Mouse (Mus musculus) 416B (cell line): ENCODE results near the gene Atp6v0c.

Experiments
- DNase-seq: peaks from one replicate; pipeline ENCODE4 v3.0.0; 2011; ENCODE audit warnings: low read depth

The Atp6v0c gene

DNA sequence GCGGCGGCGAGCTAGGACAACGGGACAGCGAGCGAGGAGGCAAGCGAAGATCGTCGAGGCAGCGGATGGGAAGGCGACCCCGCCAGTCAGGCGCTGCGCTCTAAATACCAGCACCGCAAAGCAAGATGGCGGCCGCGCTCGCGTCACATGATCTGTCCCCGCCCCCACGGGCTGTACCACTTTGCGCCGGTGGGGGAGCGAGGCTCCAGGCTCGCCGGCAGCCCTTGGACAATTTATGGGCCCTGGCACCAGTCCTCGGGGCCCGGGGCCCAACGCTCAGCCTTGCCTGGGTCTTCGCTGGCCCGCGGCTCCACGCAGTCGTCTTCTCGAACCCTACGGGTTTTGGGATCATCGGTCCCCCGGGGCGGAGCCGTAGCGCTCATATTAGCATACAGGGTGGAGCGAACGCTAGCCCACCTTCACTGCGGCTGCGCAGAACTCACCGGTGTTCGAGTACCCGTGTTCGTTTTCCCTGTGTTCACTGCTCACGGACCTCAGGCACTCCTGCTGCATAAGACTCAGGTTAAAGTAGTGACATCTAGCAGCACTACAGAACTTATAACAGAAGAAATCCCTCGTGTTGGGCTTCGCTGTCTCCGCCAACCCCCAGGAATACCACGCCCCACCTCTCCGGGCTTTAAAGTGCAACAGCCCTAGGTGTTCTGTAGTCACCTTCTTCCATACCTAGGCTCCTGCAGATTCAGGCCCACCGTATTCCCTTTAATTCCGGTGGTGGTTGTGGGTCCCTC, at the start of gene Atp6v0c:
TSS of gene Atp6v0c (minus strand) at position 386 of the 749 bp plus-strand sequence.
- DNase-seq, result peak; percentile 94

DNA sequence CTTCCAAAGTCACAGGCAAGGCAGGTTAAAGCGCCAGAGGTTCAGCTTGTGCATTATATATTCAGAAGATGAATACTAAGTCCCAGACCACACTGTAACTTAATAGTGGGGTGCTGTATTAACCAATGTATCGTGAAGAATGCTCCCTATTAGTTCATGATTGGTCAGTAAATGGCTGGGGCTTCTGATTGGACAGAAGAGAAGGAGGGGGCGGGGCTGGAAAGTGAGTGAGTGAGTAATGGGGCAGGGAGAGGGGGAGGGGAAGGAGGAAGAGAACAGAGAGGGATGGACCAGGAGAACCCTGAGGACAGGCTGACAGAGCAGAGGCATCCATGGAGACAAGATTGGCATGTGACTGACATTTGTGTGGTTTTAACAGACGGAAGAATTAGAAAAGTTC, 47.3 kb upstream of the Atp6v0c start:
- DNase-seq, result peak; percentile 60

DNA sequence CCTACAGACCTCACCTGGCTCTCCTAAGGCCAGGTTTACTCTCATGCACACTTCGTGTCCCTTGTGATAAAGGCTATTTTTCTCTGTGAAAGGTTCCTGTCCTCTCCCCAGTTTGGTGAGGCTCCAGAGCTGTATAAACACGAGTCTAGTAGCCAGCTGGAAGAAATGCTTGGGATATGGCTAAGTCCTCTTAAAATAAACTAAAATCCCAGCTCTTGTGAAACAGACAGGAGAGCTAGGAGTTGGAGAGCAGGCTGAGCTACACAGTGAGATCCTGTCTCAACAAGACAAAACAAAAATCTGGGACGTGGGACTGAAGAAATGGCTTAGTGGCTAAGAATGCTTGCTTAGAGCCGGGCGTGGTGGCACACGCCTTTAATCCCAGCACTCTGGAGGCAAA, 43.7 kb upstream of the Atp6v0c start:
- no peak for DNase-seq

DNA sequence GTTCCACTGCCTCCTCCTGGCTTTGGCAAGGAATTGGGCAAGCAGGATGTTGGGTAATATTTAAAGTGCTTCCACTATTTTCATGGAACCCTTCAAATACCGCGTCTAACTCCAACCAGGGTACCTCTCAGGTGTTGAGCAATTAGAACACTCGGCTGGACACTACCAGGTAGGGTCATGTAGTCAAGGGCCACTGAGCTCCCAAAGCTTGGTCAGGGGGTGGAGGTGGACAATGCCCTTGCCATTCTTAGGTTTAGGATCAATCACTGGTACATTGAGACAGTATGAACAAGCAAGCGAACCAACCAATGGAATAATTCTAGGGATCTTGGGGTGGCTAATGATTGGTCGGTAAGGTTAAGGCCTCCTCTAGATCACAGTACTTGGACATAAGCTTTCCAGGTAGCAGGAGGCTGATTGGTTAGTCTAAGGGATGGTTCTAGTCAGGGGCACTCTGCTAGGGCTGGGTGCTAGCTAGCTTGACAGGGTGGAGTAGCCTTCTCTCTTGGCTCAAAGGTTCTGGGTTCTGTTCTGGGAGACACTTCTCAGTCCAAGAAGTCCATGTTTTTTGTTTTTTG, 43.0 kb upstream of the Atp6v0c start:
- no peak for DNase-seq

DNA sequence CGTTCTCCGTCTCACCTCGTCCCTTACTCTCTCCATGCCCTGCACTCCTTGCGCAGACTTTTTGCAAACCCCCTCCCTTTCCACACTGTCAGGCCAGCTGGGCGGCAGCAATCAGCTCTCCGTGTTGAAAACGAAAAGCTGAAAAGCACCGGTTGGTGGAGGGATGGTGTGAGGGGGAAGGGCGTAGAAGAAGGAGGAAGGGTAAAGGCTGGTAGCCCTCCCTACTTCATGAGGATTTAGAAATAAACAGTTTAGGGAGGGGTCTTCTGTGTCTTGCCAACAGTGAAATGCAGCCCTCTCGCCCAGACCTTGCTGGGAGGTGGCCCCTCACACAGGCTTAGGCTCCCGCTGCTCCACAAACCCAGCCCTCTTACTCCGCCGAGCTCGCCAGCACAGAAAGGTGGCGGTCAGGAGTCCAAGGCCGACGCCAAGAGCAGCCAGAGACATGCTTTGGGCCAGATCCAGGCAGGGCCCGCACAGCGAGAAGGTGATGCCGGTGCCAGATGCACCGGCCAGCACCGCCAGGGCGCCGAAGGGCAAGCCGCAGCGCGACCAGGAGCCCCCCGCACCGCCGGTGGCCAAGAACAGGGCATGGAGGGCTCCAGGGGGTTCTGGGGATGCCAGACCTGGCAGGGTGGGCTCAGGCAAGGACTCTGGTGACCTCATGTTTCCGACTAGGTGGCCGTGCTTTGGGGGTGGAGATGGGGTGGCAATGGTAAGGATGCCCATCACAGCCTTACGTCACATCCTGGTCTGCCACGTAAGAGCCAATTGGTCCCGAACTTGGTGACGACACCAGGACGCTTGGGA, 42.3 kb upstream of the Atp6v0c start:
- no peak for DNase-seq

DNA sequence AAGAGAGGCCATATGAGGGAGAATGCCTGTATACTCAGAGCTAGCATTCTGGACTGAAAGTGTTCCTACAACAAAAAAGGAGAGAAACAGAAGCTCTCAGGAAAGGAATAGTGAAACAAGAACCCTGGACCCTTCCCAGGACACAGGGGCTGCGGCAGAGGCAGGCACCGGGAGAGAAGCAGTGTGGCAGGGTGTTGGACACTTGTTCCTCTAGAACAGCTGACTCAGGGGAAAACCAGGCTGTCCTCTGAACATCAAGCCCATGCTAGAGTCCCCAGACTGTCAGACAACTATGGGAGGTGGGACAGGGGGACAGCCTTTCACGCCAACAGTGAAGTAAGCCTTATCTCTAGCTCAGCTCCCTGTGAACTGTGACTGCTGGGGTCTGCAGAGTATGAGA, 41.1 kb upstream of the Atp6v0c start:
- DNase-seq, result no peak

DNA sequence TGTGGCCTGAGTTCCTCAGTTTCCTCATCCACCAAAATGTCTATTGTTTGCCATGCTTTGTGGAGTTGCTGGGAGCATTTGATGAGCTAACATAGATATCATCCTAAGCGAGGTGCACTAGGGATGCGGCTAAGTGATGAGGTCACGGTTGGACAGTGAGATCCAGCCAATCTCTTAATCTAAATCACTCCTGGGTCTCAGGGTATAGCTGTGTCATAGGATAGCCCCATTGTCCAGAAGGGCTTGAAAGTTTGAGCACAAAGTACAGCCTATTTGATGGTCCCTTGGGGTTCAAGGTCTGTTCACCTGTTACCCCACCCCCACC, 40.4 kb upstream of the Atp6v0c start:
- no peak for DNase-seq

DNA sequence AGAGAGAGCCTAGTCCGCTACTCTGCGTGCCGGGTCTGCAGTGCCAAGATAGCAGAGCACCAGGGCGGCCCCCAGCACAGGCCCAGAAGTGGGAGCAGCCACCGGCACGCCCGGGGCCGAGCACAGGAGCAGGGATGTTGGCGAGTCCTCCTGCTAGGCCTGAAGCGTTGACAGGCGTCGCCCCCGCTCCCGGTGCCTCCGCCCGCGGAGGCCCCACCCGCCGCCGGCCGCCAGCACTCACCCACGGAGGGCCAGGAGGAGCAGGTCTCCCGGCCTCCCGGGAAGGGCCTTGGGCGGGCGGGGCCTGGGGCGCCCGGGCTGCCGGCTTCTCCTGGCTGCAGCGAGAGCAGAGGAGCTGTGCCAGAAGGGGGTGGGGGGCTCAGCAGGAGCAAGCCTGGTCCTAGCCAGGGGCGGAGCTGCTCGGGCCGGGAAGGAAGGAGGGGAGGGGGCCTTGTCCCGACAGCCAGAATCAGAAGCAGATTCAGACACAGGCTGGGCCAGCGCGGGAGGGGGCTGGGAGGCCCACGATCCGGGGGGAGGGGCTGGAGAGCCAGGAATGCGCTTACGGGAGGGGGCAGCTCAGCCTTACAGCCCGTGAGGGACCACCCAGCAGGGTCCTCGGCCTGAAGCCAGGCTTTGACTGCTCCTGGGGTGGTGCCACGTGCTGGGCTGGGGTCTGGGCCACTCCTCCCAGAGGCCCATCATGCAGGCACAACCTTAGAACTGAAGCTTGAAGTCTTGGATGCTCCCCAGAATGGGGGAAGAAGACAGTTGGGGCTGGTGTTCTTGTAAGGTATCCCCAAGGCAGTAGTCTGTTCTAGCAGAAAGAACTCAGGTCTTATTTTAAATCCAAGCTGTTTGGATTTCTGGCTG, 39.8 kb upstream of the Atp6v0c start, which contains the start of gene Ntn3:
TSS of gene Ntn3 (minus strand) at position 489 of the 873 bp plus-strand sequence.
- no peak for DNase-seq

DNA sequence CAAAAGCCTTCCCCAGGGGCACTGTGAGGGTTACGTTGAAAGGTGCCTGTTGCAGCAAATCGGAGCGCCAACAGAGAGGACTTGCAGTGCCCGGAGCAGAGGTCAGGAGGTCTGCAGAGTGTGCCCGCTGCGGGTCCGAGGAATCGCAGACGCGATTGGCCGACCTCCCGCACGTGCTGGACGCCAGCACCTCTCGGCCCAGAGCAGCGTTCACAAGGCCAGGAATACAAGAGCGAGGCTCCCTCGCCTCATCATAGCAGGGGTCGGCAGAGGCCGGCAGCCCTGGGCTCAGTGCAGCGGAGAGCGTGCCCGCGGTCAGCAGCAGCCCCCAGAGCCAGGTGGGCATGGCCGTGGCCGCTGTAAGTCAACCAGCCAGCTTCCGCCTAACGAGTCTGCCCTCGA, 39.1 kb upstream of the Atp6v0c start:
- no peak for DNase-seq

DNA sequence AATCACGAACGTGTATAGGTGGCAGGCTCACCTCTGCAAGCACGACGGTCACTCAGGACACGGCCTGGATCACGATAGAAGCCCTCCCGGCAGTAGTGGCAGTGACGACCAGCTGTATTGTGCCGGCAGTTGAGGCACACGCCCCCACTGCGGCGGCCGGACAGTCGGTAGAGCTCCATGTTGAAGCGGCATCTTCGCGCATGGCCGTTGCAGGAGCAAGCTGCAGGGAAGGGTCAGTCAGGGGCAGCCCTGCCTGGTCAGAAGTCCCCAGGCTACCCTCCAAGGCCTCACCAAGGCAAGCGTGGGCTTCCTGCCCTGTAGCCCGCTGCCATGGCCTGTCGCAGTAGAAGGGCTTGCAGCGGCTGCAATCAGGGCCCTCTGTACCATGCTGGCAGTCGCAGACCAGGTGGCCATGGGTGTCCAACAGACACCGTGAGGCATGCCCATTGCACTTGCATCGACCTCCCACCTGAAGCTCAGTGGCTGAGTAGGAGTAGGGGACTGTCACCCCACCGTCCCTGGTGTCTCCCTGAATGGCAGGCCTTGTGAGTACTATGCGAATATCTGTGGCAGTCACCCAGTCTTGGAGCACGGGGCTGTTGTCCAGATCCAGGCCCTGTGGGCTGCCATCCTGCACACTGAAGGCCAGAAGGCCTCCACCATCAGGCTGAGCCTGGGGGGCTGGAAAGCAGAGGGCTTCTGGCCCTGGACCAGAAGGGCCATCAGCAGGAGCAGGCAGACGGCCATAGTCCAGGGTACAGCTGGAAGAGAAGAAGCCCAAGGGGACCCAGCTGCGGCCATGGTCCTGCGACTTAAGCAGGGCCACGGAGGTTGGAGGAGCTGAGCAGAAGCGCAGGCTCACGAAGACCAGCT, 38.5 kb upstream of the Atp6v0c start:
- no peak for DNase-seq

DNA sequence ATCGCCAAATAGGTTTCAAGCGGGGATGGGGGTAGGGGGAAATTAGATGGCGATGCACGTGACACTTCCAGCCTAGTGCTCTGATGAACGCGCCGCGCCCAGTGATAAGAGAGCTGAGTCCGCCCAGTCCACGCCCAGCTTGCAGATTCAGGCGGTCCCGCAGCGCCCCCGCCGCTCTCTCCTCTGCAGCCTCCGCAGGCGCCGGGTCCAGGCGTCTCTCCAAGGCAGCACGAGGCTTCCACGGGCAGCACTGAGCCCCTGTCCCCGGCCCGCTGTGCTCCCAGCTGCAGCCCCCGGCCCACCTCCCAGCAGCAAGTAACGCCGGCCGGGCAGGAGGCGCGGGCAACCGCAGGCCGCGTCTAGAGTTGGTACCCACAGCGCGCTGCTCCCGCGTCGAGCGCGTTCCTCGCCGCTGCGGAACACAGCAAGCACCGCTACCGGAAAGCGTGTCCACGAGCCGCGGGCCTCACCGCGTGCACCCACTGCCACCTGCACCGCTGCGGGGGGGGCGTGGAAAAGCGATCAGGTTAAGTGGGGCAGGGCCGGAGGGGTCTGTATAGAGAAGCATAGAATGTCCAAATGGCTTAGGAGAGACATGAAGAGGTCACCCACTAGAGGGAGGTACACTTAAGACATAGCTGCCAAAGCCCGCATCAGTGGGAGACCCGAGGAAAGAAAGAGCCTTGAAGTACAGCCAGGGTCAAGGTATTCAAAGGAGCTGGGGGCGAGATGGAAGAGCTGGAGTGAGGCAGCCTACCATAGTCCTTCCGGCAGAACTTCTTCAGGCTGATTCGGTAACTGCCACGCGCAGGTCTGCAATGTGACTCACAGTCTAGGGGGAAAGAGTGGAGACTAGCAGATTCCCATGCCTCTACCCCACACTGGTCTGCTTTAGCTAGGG, 37.2 kb upstream of the Atp6v0c start:
- no peak for DNase-seq

DNA sequence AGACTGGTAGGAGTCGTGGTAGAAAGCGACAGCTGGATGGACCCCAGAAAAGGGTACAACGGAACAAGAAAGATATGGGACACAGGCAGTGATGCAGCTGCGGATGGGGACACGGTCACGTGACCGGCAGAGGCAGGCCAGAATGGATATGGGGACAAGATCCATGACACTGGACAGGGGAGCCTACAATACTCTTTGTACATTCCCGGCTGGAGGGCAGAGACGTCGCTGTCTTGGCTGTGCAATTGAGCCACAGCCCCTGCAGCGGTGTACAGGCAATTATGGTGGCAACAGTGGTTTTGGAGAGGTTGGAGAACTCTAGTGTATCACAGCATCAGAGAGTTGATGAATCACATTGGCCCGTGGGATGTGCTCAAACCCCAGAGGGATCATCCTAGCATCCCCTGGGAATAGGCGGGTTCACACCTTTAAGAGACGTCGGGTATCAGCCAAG, 36.4 kb upstream of the Atp6v0c start:
- no peak for DNase-seq

DNA sequence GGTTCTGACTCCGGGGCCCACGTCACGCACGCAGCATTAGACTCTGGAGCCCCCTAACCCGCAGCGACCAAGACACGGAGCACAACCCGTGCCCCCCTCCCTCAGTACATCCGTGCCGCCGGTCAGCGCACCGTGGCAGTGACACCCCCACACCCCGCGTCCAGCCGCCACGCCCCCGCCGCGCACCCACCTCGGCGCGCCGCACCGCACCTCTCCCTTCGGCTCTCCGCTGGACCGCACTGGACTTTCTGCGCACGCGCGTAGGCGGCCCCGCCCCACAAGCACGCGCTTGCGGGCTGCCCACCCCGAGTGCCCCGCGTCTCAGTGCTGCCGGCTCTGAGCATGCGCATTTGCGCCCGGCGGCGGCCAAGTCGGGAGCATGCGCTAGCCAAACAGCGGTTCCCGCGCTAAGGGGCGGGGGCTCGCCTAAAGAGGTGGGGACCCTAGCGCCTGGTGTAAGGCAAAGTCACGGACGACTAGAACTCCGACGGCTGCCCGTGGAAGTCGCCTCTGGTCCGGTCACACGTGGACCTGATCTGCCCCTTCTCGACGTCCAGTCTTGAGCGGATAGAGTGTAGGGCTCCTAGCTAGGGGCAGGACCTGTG, 35.9 kb upstream of the Atp6v0c start, which contains the start of gene Tbc1d24:
TSS of gene Tbc1d24 (minus strand) at position 279 of the 605 bp plus-strand sequence.
- peak; percentile 90 for DNase-seq

DNA sequence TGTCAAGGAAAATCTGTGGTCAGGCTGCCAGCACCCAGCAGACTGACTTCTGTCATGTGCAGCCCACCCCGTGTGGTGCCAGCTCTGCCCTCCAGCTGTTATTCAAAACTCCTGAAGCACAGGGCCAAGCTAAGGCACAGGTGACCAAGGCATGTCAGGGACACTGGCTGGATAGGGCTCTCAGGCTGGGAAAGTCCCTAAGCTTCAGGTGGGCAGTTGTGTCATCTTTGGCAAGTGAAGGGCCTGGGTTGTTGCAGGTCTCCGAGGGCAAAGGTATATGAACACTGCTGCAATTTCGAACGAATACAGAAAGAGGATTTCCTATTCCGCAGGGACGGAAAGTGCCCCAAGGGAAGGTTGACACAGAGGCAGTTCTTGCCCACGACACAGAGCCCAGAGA, 35.3 kb upstream of the Atp6v0c start:
- no peak for DNase-seq

DNA sequence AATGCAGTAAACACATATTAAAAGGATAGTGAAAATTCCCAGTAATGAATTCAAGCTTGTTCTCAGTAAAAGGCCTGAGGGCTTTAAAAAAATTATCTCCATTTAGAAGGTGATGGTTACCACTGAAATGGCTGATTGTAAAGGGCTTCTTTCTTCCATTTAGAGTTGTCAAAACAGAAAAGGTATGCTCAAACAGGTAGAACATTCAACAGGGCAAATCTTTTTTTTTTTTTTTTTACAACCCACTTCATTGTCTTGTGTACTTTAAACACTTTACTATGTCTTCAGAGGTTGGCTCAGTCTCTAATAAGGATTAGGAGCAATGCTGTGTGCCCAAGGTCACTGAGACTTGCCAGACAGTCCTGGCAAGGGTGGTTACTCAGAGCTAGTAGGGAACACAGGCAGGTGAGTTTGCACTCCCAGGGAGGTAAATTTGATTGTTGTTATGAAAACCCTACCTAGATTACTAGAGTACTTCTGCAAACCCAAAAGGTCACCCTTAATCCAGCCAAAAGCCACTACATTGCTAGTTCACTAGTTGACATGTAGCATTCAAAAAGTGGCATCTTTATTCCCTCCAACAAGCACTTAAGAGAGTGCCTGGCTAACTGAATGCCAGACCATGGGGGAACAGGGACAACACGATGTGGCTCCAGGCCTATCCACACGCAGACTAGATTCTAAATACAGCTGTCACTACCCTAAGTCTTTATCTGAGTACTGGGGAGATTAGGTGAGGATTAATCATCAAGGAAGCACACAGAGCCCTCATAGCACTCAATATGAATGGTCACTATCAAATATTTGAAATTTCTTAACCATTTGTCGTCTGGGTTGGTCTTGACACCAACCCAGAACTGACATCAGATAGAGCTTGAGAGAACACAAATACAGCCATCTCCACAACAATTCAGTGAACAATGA, 34.4 kb upstream of the Atp6v0c start:
- no peak for DNase-seq

DNA sequence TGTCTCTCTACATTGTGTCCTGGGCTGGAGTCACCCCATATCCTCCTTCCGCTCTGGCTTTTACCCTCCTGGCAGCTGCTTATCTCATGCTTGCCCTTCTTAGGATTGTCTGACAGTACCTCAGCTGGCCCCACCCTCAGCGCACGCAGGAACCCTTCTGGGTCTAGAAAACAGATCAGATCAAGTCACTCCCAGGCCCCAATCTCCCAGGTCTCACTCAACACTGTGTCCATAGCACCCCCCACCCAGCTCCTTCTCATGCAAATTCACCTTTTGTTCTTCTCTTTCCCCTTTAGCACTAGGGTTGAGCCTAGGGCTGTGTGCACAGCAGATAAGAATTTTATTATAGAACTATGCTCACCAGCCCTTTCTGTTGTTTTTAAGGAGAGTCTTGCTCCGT, 33.6 kb upstream of the Atp6v0c start:
- no peak for DNase-seq

DNA sequence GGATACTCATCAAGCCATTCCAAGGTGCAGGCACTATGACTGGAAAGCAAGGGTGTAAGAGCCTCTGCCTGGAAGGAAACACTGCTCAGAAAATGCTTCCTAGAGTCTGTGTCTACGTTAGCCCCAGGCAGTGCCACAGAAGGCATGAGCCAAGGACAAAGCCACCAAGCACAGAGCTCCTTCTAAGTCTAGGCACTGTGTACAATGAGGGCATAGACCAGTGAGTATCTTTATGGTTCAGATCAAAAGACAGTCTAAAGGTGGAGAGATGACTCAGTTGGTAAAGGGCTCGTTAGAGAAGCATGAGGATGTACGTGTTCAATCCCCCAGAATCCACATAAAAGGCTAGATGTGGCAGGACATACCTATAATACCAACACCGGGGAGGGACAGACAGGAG, 31.6 kb upstream of the Atp6v0c start:
- DNase-seq, result no peak

DNA sequence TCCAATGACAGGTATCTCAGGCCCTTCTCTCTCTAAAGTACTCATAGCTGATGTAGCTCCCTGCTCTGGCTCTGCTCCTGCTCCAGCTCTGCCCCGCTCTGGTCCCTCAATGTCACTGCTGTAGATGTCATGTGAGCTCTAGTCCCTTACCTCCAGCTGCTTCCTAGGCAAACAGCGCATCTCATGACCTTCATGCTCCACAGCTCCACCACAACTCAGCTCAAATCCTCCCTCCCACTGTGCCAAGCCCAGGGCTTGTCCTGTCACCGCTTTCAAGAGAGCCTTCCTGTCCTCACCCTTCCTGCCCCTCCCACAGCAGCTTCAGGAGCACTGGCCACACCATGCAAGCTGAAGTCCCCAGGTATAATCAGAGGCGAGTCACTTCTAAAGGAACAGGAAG, 30.2 kb upstream of the Atp6v0c start:
- peak; percentile 42 for DNase-seq
